Mouse (Mus musculus) neural tube, embryonic 13.5 days (tissue): ENCODE data around the gene Kpna4. TPM values are rescaled to one million over a fixed set of nuclear protein-coding genes. Genes with fewer than 3 reads are reported as not detected.
"Not testable (repeated sequence)": the region's sequence is repeated elsewhere in the genome, so short reads cannot be mapped to it uniquely, and the experiment has no call there.

Experiments
- ATAC-seq: fragments of 200-750 bp; cut with Nextera tagmentation; 2 replicates; pipeline ENCODE4 v1.8.0; 2017; ENCODE audit warnings: low read depth, mild to moderate bottlenecking, moderate TSS enrichment, moderate library complexity
- H3K27ac ChIP-seq: fragments of 300-500 bp; sonication (generic); replicated peaks from 2 replicates; pipeline ENCODE4 v1.5.1; 2015; ENCODE audit warnings: moderate library complexity, mild to moderate bottlenecking, inconsistent platforms
- H3K27me3 ChIP-seq: fragments of 300-500 bp; sonication (generic); 2 replicates; pipeline ENCODE4 v1.6.1; 2015; ENCODE audit warnings: mild to moderate bottlenecking, inconsistent platforms
- H3K36me3 ChIP-seq: fragments of 300-500 bp; sonication (generic); 2 replicates; pipeline ENCODE4 v1.6.1; 2015; ENCODE audit warnings: mild to moderate bottlenecking, inconsistent platforms
- H3K4me1 ChIP-seq: fragments of 300-500 bp; sonication (generic); replicated peaks from 2 replicates; pipeline ENCODE4 v1.6.1; 2015; ENCODE audit warnings: inconsistent platforms
- H3K4me2 ChIP-seq: fragments of 300-500 bp; sonication (generic); 2 replicates; pipeline ENCODE4 v1.6.1; 2015; ENCODE audit warnings: inconsistent platforms, mild to moderate bottlenecking, moderate library complexity
- H3K4me3 ChIP-seq: fragments of 300-500 bp; sonication (generic); 2 replicates; pipeline ENCODE4 v1.5.1; 2015; ENCODE audit warnings: mild to moderate bottlenecking, inconsistent platforms
- H3K9ac ChIP-seq: fragments of 300-500 bp; sonication (generic); 2 replicates; pipeline ENCODE4 v1.6.1; 2015; ENCODE audit warnings: moderate library complexity, mild to moderate bottlenecking, inconsistent platforms
- H3K9me3 ChIP-seq: fragments of 300-500 bp; sonication (generic); 2 replicates; pipeline ENCODE4 v1.6.1; 2016; ENCODE audit warnings: inconsistent platforms
- WGBS: fragments of 180-500 bp; shearing (Covaris S2); methylation state at CpG from one replicate; pipeline ENCODE4 v1.1.7; 2015; 5-methylcytosine and 5-hydroxymethylcytosine counted together
- polyA plus RNA-seq: library from polyadenylated mRNA; unstranded; fragments of >200 nt; fragmentation: Nextera tagmentation; extraction: Ambion mirVana; gene quantifications from 2 replicates; pipeline ENCODE4 v1.2.1, GENCODE M21; 2015

The Kpna4 gene
- polyA plus RNA-seq, 1 experiment from 2014 or later: 31.8 TPM

- Histone ChIP-seq H3K4me2 (peak overlapping the region; percentile 64), H3K9me3 (no peaks in the 10 kb centered on the region), H3K4me3 (peak overlapping the region; percentile 78), H3K4me1 (peaks cover 29% of the 10 kb centered on the region), H3K9ac (peak overlapping the region; percentile 89), H3K27ac (peak overlapping the region; percentile 94), H3K36me3 (peaks cover 10% of the 10 kb centered on the region; the same call in 1 of the 2 replicates), H3K27me3 (no peaks in the 10 kb centered on the region)
- WGBS: 3% methylated on average over 42 of the region's 42 CpGs
- peak; percentile 74 for ATAC-seq
Measured at GRCm38 (mm10) chr3:69044167-69044591, 82.7 kb downstream of the Kpna4 start.

- H3K27me3 ChIP-seq: no peaks in the 10 kb centered on the region
- no peak for ATAC-seq
- peaks cover 19% of the 10 kb centered on the region; the same call in 1 of the 2 replicates for H3K36me3 ChIP-seq
- H3K4me1 ChIP-seq: peaks cover 31% of the 10 kb centered on the region
- no peaks in the 10 kb centered on the region for H3K9me3 ChIP-seq
- no peak overlapping the region for H3K4me3 ChIP-seq
- H3K9ac ChIP-seq: no peak overlapping the region
- H3K27ac ChIP-seq: no peak overlapping the region
- H3K4me2 ChIP-seq: peak overlapping the region; percentile 17; the same call in 1 of the 2 replicates
- 80% methylated on average over 5 of the region's 5 CpGs for WGBS
Measured at GRCm38 (mm10) chr3:69041298-69041697, 85.6 kb downstream of the Kpna4 start.

- Histone ChIP-seq H3K9me3 (no peaks in the 10 kb centered on the region), H3K4me1 (peaks cover 22% of the 10 kb centered on the region), H3K9ac (no peak overlapping the region), H3K4me3 (no peak overlapping the region), H3K27ac (no peak overlapping the region), H3K36me3 (peaks cover 27% of the 10 kb centered on the region; the same call in 1 of the 2 replicates), H3K4me2 (no peak overlapping the region), H3K27me3 (no peaks in the 10 kb centered on the region)
- 84% methylated on average over 2 of the region's 2 CpGs for WGBS
- ATAC-seq: no peak
Measured at GRCm38 (mm10) chr3:69040105-69040504, 86.8 kb downstream of the Kpna4 start.

- 97% methylated on average over 1 of the region's 1 CpGs for WGBS
- Histone ChIP-seq H3K9me3 (no peaks in the 10 kb centered on the region), H3K27ac (no peak overlapping the region), H3K4me3 (no peak overlapping the region), H3K36me3 (peaks cover 38% of the 10 kb centered on the region), H3K4me2 (no peak overlapping the region), H3K4me1 (no peaks in the 10 kb centered on the region), H3K27me3 (no peaks in the 10 kb centered on the region), H3K9ac (no peak overlapping the region)
- ATAC-seq: no peak
Measured at GRCm38 (mm10) chr3:69026133-69026783, 100.7 kb downstream of the Kpna4 start.

- Histone ChIP-seq H3K27me3 (no peaks in the 10 kb centered on the region), H3K9me3 (no peaks in the 10 kb centered on the region), H3K4me1 (no peaks in the 10 kb centered on the region), H3K36me3 (peaks cover 29% of the 10 kb centered on the region), H3K4me2 (no peak overlapping the region), H3K27ac (no peak overlapping the region), H3K4me3 (no peak overlapping the region), H3K9ac (no peak overlapping the region)
- no peak for ATAC-seq
Measured at GRCm38 (mm10) chr3:69020764-69021163, 106.1 kb downstream of the Kpna4 start.

- no peaks in the 10 kb centered on the region for H3K27me3 ChIP-seq
- H3K4me3 ChIP-seq: no peak overlapping the region
- ATAC-seq: no peak
- peaks cover 26% of the 10 kb centered on the region for H3K36me3 ChIP-seq
- 93% methylated on average over 2 of the region's 2 CpGs for WGBS
- H3K4me2 ChIP-seq: no peak overlapping the region
- H3K9ac ChIP-seq: no peak overlapping the region
- H3K27ac ChIP-seq: no peak overlapping the region
- no peaks in the 10 kb centered on the region for H3K4me1 ChIP-seq
- H3K9me3 ChIP-seq: no peaks in the 10 kb centered on the region
Measured at GRCm38 (mm10) chr3:69020285-69020684, 106.6 kb downstream of the Kpna4 start.

- not testable (repeated sequence) for H3K9me3 ChIP-seq, H3K9ac ChIP-seq, H3K4me1 ChIP-seq, ATAC-seq, H3K27me3 ChIP-seq, H3K27ac ChIP-seq, H3K4me3 ChIP-seq, H3K4me2 ChIP-seq
- WGBS: 96% methylated on average over 2 of the region's 2 CpGs
- peaks cover 21% of the 10 kb centered on the region for H3K36me3 ChIP-seq
Measured at GRCm38 (mm10) chr3:69018635-69019034, 108.3 kb downstream of the Kpna4 start.

GRCm38 (mm10) chr3:69017181-69017580 is 109.7 kb downstream of the Kpna4 start:
- no peak overlapping the region for H3K9ac ChIP-seq
- ATAC-seq: no peak
- H3K36me3 ChIP-seq: peaks cover 18% of the 10 kb centered on the region
- H3K27ac ChIP-seq: no peak overlapping the region
- no peaks in the 10 kb centered on the region for H3K9me3 ChIP-seq
- no peaks in the 10 kb centered on the region for H3K4me1 ChIP-seq
- H3K4me2 ChIP-seq: no peak overlapping the region
- WGBS: 90% methylated on average over 3 of the region's 3 CpGs
- H3K4me3 ChIP-seq: no peak overlapping the region
- H3K27me3 ChIP-seq: no peaks in the 10 kb centered on the region

Other genes with a start within 250 kb of the Kpna4 start
- gene Ift80, start 122.5 kb downstream of the Kpna4 start, polyA plus RNA-seq: 10.0 and 10.1 TPM in 2 replicates
- gene Smc4, start 122.4 kb downstream of the Kpna4 start, polyA plus RNA-seq: 46.2 and 51.9 TPM in 2 replicates
- gene Trim59, start 82.4 kb downstream of the Kpna4 start, polyA plus RNA-seq: 38.0 and 47.3 TPM in 2 replicates
- gene Arl14, start 95.3 kb upstream of the Kpna4 start, polyA plus RNA-seq: not detected in 2 replicates
- 22.1 and 24.9 TPM in 2 replicates for gene Ppm1l, start 189.7 kb upstream of the Kpna4 start, polyA plus RNA-seq